Mouse (Mus musculus): Measurements from ENCODE around the gene Epc2.
"Not testable (repeated sequence)": the region's sequence is repeated elsewhere in the genome, so short reads cannot be mapped to it uniquely, and the experiment has no call there.

The Epc2 gene

DNA sequence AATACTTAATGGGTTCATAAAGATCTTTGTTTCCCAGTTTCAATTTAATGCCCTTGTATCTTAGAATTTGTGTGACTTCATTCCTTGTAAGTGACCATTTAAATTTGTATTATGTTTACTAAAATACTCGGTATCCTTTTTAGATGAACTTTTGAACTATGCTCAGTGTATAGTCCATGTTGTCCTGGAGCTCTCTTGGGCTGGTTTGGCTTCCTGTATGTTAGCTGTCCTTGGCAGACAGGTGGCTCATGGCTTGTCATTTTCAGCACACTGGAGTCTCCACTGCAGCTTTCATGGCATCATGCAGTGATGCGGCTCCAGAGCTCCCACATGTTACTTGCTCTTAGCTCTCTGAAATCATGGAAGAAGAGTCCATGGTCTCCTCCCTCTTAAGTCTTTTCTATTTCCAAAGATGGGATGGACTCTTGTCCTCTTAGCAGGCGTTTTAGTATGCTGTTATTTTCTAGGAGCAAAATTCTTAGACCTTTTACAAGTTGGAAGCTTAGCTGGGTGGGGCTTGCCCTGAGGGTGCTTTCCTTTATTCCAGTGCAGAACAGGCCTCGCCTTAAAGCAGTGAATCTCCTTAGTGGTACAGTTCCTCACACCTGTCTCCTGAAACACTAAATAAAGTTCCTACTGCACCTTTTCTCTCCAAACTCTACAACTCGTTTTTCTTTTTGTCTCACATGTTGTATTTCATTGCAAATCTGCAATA, 20.5 kb downstream of the Epc2 start:
- no peak for DNase-seq (ENCODE audit: low spot score in 2 of 2)

DNA sequence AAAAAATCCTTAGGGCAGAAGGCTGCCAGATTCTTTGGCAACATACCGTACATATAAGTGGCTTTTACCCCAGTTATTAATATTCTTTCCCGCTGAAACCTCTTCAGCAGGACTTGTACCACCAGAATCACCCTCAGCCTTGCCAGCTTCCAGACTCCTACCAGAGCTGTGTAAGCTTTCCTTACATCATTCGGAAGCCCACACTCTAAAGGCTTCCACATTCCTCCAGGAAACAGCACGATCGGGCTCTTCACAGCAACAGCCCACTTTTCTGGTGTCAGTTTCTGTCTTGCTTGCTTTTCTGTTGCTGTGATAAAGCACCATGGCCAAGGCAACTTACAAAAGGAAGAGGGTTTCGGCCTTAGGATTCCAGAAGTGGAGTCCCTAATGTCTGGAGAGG, 21.2 kb downstream of the Epc2 start:
- DNase-seq (ENCODE audit: low spot score in 2 of 2): no peak

DNA sequence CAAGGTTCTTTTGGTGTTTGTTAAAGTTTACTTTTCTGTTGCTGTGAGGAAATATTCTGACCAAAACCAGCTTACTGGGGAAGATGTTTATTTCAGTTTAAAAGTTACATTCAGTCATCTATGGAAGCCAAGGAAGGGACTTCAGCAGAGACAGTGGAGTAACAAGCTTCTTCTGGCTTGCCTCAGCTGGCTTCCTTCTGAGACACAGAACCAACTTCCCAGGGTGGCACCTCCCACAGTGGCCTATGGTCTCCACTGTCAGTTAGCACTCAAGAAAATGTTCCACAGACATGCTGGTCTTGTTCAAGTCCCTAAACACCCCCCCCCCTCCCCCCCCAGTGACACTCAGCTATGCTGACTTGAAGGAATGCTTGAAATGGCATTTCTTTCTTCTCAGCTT, 30.9 kb downstream of the Epc2 start:
- DNase-seq (ENCODE audit: low spot score in 2 of 2): no peak

DNA sequence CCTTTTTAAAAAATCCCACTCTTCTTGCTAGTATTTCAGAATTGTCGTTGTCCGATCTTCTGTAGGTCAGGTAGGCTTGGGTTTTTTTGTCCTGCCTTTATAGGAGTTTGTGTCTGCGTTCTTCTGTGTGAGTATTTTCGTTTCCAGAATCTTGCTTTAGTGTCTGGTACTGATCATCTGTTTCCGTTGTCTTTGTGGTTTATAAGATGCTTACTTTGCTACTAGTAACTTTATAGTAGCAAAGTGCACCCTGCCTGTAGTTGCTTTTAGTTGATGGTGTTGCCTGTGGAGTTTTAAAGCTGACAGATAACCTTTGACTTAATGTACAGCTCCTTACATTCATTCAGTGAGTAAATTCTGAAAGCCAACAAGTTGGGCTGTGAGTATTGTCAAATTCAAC, 32.1 kb downstream of the Epc2 start:
- DNase-seq (ENCODE audit: low spot score in 2 of 2): no peak

DNA sequence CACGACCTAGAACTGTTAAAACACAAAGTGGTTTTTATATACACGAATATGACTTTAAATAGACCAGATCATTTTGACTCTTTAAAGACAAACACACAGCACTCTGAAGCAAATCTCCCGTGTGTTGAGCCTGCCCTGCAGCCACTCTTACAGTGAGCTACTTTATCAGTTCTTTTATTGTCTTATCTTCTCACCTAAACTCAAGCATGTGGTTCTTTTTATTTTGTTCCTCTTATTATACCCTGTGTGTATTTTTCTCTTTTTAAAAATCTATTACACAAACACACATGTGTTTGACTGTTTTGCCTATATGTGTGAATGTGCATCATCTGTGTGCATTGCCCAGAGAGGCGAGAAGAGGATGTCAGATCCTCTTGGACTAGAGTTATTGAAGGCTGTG, 50.1 kb downstream of the Epc2 start:
- no peak for DNase-seq (ENCODE audit: low spot score in 2 of 2)

DNA sequence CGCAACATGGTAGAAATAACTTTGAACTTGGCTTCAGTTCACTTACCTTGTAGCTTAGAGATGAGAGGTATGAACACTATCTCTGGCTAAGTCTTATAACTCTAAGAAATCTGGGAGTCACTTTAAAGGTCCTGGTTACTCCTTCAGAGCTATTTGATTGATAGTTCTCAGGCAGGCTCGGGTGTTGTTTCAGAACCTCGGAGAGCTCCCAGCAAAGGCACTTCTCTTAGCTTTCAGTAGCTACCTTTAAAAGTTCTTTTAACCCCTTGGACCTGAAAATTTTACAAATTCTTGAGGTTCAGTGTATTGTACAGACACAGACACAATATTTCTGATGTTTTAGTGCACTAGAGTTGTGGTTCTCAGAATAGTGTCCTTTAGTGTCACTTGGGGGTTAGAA, 52.3 kb downstream of the Epc2 start:
- DNase-seq (ENCODE audit: low spot score in 2 of 2): no peak

DNA sequence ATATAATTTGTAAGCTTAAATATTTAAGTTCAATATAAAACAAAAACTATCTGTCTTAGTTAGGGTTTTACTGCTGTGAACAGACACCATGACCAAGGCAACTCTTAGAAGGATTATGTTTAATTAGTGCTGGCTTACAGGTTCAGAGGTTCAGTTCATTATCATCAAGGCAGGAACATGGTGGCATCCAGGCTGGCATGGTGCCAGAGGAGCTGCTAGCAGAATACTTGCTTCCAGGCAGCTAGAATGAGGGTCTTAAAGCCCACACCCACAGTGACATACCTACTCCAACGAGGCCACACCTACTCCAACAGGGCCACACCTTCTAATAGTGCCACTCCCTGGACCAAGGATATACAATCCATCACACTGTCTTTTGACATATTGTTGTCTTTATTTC, 53.9 kb downstream of the Epc2 start:
- not testable (repeated sequence) for DNase-seq (ENCODE audit: low spot score in 2 of 2)

DNA sequence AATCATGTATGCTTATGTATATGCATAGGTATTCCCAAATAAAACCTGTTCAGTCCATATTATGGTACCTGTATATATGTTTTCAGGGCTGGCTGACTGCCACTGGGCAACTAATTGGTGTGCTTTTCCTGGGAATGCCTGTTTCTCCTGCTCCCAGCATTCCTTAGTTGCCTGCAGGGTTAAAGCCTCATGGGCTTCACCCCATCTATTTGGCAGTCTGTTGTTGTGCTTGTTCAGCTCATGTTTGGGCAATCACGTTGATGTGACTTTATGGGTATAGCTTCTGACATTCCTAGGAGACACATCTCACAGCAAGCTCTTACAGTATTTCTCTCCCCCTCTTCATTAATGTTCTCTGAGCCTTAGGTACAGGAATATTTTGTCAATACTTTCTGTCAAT, 59.5 kb downstream of the Epc2 start:
- no peak for DNase-seq (ENCODE audit: low spot score in 2 of 2)

DNA sequence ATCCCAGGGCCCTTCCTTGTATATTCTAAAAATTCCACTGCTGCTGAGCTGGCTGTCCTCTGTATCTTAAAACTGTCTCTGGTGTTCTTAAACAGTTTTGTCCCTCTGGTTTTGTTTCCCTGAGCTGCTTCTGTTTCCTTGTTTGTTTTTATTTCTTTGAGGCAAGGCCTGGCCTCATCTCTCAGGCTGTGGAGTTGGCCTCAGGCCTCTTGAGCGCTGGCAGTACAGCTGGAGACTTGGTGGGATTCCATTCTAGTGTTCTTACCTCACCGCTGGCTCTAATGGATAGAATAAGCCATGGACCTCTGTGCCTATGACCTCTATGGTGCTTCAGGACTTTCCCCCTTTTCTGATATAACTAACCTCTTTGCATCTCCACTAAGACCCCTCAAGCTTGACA, 64.7 kb downstream of the Epc2 start:
- DNase-seq (ENCODE audit: low spot score in 2 of 2): no peak

DNA sequence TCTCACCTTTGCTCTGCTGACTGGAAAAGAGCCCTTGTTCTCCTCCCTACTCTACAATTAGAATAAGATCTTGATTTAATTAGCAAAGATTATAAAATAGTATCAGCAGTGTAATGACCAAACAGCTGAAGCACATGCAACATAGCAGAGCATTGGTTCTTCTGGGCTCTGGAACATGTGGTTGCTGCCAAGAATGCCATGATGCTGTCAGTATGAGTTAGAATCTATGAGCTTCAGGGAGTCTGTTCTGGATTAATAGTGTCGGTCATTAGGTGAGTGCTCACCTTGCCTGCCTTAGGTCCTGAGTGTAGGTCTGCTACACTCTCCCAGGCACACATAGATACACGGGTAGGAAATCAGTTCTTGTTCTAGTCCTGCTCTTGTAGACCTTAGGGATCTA, 69.1 kb downstream of the Epc2 start:
- DNase-seq (ENCODE audit: low spot score in 2 of 2): no peak

DNA sequence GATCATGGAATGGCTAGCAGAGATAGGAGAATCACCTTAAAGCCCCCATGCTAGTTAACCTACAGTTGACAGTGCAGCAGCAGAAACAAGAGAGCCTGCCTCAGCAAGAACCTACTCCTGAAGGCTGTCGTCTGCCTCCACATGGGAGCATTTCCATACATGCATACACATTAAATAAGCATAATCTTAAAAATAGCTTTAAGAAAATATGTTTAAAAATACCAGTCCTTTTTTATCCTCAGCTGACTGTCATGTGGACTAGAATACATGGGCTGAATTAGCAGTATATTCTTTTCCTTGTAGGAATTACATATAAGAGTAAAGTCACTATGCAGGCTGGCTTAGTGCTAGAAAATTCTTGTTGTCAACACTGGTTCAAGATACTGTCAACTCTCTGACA, 69.7 kb downstream of the Epc2 start:
- no peak for DNase-seq (ENCODE audit: low spot score in 2 of 2)

DNA sequence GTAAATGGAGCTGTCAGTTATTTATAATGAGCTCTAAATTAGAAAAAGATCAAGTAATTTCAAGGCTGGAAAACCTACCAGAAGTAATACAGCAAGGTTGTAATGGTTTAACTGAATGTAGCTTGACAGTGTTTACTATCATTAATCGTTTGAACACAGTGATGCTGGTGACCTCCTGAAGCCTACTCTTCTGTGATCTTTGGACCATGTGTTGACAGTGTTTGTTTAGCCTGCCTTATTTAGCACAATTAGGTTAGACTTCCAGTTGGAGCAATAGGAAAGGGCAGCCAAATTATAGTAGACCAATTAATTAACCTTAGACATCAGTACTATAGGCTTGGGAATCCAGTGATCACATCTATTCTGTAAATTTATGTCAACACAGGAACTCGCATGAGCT, 70.3 kb downstream of the Epc2 start:
- DNase-seq (ENCODE audit: low spot score in 2 of 2): no peak

DNA sequence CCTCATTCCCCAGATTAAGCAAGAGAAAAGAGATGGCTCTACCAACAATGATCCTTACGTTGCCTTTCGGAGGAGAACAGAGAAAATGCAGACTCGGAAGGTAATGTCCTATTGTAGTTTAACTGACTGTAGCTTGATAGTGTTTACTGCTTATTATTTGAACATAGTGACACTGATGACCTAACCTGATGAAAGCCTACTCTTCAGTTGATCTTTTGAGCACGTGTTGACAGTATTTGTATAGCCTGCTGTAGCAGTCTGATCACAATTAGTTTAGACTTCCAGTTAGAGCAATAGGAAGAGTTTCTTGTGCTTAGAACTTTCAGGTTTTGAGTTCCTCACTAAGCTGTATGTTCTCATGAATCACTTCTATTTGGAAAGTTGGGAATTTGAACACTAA, 71.3 kb downstream of the Epc2 start:
- no peak for DNase-seq (ENCODE audit: low spot score in 2 of 2)

DNA sequence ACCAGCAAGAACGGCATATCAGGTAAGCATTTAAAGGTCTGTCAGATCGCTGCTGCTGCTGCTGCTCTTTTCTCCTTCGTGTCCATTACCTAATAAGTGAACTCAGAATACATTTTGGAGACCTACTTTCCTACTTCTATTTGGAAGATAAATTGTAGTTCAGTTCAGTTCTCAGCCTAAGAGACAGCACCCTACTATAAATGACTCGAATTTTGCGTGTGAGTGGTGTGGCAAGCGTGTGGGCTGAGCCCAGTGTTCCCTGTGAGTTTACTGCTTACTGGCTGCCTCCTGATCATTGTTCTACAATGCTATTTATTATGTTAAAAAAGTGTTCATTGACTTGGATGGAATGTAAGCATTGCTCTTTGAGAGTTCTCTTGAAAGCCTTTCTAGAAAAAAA, 85.9 kb downstream of the Epc2 start:
- no peak for DNase-seq (ENCODE audit: low spot score in 2 of 2)

DNA sequence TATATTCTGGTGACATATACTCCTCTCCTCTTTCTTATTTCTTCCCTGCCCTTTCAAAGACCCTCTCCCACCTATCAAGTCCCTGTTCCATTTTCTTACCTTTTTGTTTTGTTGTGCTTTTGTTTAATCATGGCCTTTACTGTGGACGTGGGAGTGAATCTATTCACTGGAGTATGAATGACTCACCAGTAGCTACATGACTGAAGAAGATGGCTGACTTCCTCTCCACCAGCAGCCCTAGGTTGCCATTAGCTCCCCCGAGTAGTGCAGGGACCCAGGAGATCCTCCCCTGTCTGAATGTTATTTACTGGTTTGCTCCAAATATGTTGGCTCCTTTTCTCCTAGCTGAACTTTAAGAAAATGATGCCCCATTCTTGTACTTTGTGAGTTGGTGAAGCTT, 86.8 kb downstream of the Epc2 start:
- no peak for DNase-seq (ENCODE audit: low spot score in 2 of 2)

DNA sequence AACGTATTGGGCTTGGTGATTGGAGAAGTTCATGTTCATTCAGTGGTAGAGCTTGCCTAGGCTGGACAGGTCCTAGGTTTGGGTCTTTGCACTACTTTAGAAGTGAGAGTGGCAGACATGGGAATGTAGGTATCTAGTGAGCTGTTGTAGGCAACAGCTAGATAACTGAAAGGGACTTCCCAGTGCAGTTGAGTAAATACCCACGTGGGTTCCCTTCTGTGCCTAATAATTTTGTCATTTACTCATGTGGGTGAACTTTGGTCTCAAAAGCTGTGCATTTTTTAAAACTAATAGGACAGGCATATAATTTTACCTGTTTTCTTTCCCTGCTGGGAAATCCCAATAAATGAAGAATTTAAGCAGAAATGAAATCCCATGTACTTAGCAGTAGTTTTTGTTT, 88.5 kb downstream of the Epc2 start:
- DNase-seq (ENCODE audit: low spot score in 2 of 2): no peak

DNA sequence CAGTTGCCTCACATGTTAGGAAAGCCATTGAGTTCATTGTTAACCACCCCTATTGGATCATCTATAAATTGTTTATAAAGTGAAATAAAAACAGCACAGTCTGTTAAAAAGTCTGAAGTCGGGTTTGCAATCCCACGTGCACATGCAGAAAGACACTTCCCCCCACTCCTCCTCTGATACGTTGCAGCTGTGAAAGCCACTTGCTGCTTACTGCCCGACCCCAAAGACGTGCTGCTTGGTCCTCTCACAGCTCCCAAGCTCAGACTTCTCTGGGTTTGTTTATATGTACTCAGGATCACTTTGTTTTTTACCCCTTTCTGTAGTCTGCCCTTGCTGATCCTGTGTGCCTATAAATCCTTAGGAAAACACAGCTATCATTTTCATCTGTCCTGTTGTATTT, 96.5 kb downstream of the Epc2 start:
- DNase-seq (ENCODE audit: low spot score in 2 of 2): no peak

DNA sequence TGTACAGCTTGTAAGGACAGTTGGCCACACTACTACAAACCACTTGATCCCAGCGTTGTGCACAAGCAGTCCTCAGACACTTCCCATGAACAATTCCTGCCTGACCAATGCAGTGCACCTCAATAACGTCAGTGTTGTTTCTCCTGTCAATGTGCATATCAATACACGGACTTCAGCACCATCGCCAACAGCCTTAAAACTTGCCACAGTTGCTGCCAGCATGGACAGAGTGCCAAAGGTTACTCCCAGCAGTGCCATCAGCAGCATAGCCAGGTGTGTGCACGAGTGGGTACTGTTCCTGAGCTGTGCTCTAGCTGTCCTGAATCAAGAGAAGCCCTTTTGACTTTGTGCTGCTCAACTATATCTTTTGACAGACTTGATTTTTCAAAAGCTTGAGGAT, 97.2 kb downstream of the Epc2 start:
- DNase-seq (ENCODE audit: low spot score in 2 of 2): no peak

DNA sequence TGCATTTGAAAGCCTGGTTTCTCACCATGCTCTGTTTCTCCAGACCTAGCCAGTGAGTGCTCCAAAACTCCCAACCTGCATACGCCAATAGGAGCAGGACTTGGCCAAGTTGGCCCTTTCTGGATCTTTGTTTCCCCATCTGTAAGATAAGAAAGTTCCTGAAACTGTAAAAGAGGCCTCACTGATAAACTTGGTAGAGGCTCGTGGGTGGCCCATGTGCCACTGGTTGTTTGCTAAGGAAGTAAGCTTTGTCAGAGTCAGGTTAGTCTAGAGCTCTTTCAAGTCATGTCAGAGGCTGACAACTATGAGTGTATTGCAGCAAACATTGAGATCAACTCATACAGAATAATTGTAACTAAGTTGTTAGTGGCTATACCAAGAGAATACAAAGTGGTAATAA, 101.8 kb downstream of the Epc2 start:
- DNase-seq (ENCODE audit: low spot score in 2 of 2): no peak

DNA sequence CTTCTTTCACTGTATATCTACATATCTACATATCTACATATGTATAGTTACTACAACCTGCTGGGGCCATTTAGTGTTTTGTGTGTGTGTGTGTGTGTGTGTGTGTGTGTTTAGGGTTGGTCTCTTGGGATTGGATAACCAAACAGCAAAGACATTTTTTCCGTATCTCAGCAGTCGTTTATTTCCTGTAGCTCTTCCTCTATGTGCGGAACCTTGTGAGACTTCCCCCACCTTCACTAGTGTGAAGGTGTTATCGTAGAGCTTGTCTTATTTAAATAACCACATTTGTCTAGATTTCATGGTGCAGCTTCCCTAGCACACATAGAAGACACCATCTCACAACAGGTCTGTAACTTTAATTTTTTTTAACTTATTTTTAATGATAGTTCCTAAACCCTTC, 106.1 kb downstream of the Epc2 start:
- no peak for DNase-seq (ENCODE audit: low spot score in 2 of 2)

DNA sequence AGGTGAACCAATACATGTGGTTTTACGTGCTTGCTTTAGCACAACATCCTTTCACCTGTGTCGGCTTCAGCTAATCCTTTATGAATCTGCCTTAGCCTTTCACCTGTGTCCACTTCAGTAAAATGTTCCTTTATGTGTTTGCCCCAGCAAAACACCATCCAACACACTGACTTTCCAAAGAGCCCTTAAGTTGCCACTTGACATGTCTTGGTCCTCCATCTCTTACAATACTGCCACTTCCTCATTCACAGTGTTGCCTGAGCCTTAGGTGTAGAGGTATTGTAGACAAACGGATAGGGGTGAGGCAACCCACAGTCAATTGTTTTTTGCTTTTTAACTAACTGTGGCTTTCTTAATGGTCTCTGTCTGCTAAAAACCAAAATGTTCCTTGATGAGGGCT, 107.1 kb downstream of the Epc2 start:
- DNase-seq (ENCODE audit: low spot score in 2 of 2): no peak

DNA sequence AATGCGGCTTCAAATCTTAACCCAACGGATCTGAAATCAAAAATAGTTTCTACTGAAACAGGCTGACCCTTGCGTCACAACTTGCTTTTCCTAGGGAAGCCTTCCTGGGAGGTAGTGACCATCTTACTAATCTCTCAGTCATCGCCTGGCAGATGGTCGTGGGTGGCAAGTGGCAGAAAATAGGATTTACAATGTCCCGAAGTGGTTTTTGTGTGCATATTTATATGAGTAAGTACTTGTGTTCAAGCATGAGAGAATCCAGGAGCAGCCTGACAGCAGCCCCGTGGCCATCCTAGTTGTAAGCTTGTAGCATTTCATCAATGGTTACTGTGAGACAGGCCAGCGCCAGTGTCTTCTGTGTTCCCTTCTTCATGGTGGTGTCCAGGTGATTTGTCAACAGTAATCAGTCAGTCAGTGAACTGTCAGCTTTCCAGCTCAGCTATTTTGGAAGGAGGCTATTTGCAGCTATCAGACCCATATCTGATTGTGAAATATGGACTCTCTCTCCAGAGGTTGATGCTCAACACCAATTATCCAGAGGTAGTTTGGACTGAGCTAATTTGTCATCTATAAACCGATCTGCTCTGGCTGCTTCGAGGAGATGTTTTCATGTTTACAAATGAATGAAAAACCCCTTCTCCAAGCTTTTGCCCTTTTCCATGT, 111.5 kb downstream of the Epc2 start:
- DNase-seq (ENCODE audit: low spot score in 2 of 2): no peak

DNA sequence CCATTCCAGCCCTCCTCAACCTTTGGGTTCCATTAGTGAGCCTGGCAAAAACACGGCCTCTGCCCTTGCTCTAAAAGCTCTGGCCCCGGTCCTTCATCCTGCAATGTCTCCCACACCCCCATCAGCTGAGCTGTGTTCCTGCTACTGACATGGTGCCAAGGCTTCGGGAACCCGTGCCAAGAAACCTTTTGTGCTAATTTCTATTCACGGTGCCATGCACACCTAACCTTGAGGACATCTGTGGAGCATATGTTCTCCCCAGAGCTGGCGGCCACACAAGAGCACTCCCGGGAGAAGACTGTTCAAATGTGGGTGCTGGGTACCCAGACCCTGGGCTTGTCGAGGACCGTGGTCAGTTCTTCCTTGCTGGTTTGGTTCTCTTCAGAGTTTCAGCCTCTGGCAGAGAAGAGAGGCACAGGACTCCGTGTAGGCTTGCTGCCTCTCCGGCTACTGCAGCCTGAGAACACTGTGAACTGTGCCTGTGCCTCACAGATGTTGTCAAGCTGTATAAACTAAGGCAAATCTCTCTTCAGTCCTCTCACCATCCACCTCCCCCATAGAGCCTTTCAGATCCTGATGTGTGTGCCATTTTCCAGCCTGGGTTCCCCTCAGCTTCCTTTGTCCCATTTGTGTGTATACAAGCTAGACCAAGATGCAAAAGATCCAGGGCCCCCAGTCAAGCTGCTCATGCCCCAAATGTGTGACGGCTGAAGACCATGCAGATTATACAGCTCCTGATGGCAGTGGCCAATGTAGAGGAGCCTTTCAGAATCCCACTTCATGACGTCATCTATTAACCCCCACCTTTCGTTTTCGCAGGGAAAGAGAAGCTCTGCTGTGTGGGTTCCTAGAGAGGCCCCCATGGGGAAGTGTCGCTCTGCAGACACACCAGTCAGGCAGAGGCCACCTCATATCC, 118.8 kb downstream of the Epc2 start:
- no peak for DNase-seq (ENCODE audit: low spot score in 2 of 2)
